In genomic region chr6:43295908-43296307, GRCm38 (mm10) we compare ENCODE assay signal across 14 mouse cellular contexts. TPM values are rescaled to one million over a fixed set of nuclear protein-coding genes. Genes with fewer than 3 reads are reported as not detected.
A peak's percentile ranks its signal among the peaks of the same experiment; 100 is the strongest.
DNase-seq lines count a peak whose midpoint lies in the region; ATAC-seq and TF ChIP-seq lines count a peak whose summit lies in the region.
"Had no signal": no experiment of that assay in that cellular context is flagged by ENCODE, and none has a peak within 500 bp of the region (broad histone marks: within the 10 kb centered on the region; RNA-seq: fewer than 3 reads in every experiment).

No protein-coding gene starts in this region.

- no peak overlapping the region for H3K4me2 ChIP-seq in intestine, embryonic 15.5 days (replicated peaks)
- H3K4me2 ChIP-seq in intestine, postnatal 0 days (replicated peaks; ENCODE audit: low read depth), result no peak overlapping the region
- no peak overlapping the region for H3K4me2 ChIP-seq in midbrain, postnatal 0 days (ENCODE audit: low read depth, low read length, poor library complexity, severe bottlenecking)
- no peak overlapping the region for H3K4me2 ChIP-seq in midbrain, embryonic 13.5 days (replicated peaks)
- H3K4me2 ChIP-seq: embryonic facial prominence, embryonic 12.5 days; midbrain, embryonic 11.5 days had no signal

- H3K9me3 ChIP-seq in intestine, embryonic 15.5 days, result no peaks in the 10 kb centered on the region
- no peaks in the 10 kb centered on the region for H3K9me3 ChIP-seq in intestine, postnatal 0 days (ENCODE audit: control insufficient read depth)
- no peaks in the 10 kb centered on the region for H3K9me3 ChIP-seq in midbrain, postnatal 0 days (ENCODE audit: low read length)
- no peaks in the 10 kb centered on the region for H3K9me3 ChIP-seq in midbrain, embryonic 13.5 days
- H3K9me3 ChIP-seq: embryonic facial prominence, embryonic 12.5 days had no signal

- no peaks in the 10 kb centered on the region for H3K36me3 ChIP-seq in intestine, embryonic 15.5 days
- H3K36me3 ChIP-seq in intestine, postnatal 0 days (ENCODE audit: control insufficient read depth, insufficient read depth), result no peaks in the 10 kb centered on the region
- H3K36me3 ChIP-seq in midbrain, postnatal 0 days (ENCODE audit: insufficient read depth, low read length), result no peaks in the 10 kb centered on the region
- no peaks in the 10 kb centered on the region for H3K36me3 ChIP-seq in midbrain, embryonic 13.5 days
- H3K36me3 ChIP-seq: embryonic facial prominence, embryonic 12.5 days had no signal

- ATAC-seq in cerebellum, adult (ENCODE audit: insufficient number of reproducible peaks, low FRiP score, low TSS enrichment), result peak; percentile 74
- ATAC-seq in intestine, embryonic 15.5 days, result 0 out of 2 replicates have a peak, but pooled peaks have one; percentile 3
- no peak for ATAC-seq in intestine, postnatal 0 days
- ATAC-seq in midbrain, postnatal 0 days (ENCODE audit: low FRiP score), result no peak
- no peak for ATAC-seq in midbrain, embryonic 13.5 days
- peak; percentile 52 for ATAC-seq in megakaryocyte progenitor cell, adult 5-6 weeks (replicated peaks; ENCODE audit: poor library complexity)

- no peak overlapping the region for H3K9ac ChIP-seq in intestine, embryonic 15.5 days
- H3K9ac ChIP-seq in intestine, postnatal 0 days (ENCODE audit: low read depth, low read length), result no peak overlapping the region
- no peak overlapping the region for H3K9ac ChIP-seq in midbrain, postnatal 0 days (replicated peaks; ENCODE audit: low read length, poor library complexity, severe bottlenecking)
- no peak overlapping the region for H3K9ac ChIP-seq in midbrain, embryonic 13.5 days (replicated peaks)
- H3K9ac ChIP-seq: embryonic facial prominence, embryonic 12.5 days had no signal

- H3K4me1 ChIP-seq in intestine, embryonic 15.5 days (replicated peaks), result peaks cover 13% of the 10 kb centered on the region
- peaks cover 6% of the 10 kb centered on the region; the same call in 1 of the 2 replicates for H3K4me1 ChIP-seq in intestine, postnatal 0 days (replicated peaks; ENCODE audit: control insufficient read depth, insufficient read depth, low read length)
- peaks cover 5% of the 10 kb centered on the region for H3K4me1 ChIP-seq in midbrain, postnatal 0 days (ENCODE audit: insufficient read depth, low read length)
- peaks cover 11% of the 10 kb centered on the region; the same call in 1 of the 2 replicates for H3K4me1 ChIP-seq in midbrain, embryonic 13.5 days (replicated peaks)

- no peak overlapping the region; the same call in 1 of the 2 replicates for H3K27ac ChIP-seq in intestine, embryonic 15.5 days
- H3K27ac ChIP-seq in intestine, postnatal 0 days (ENCODE audit: low read depth, low read length), result no peak overlapping the region
- no peak overlapping the region for H3K27ac ChIP-seq in midbrain, postnatal 0 days (ENCODE audit: low read depth, low read length)
- H3K27ac ChIP-seq in midbrain, embryonic 13.5 days, result no peak overlapping the region
- H3K27ac ChIP-seq: embryonic facial prominence, embryonic 12.5 days had no signal

- WGBS in intestine, embryonic 15.5 days, result 23% methylated on average over 5 of the region's 5 CpGs
- WGBS in intestine, postnatal 0 days, result 25% methylated on average over 5 of the region's 5 CpGs
- 48% methylated on average over 5 of the region's 5 CpGs for WGBS in midbrain, postnatal 0 days
- 50% methylated on average over 5 of the region's 5 CpGs for WGBS in midbrain, embryonic 13.5 days

- no peak for DNase-seq in cerebellum, adult 8-10 months
- DNase-seq in midbrain, postnatal 0 days (ENCODE audit: low spot score), result peak; percentile 27
- no peak for DNase-seq in adrenal gland, adult 2 months
- DNase-seq: adrenal gland, postnatal 10 days had no signal

- H3K27me3 ChIP-seq in intestine, embryonic 15.5 days (replicated peaks), result no peaks in the 10 kb centered on the region
- no peaks in the 10 kb centered on the region for H3K27me3 ChIP-seq in intestine, postnatal 0 days (replicated peaks; ENCODE audit: control insufficient read depth, insufficient read depth, low read length)
- H3K27me3 ChIP-seq in midbrain, postnatal 0 days (ENCODE audit: insufficient read depth, low read length), result no peaks in the 10 kb centered on the region
- no peaks in the 10 kb centered on the region for H3K27me3 ChIP-seq in midbrain, embryonic 13.5 days
- H3K27me3 ChIP-seq: embryonic facial prominence, embryonic 12.5 days had no signal

- TF ChIP-seq CTCF in intestine, postnatal 0 days (IDR thresholded peaks at IDR 0.05; ENCODE audit: low read depth), result no peak
- no peak for TF ChIP-seq CTCF in midbrain, postnatal 0 days (IDR thresholded peaks at IDR 0.05)

- no peak overlapping the region for H3K4me3 ChIP-seq in intestine, embryonic 15.5 days (replicated peaks)
- H3K4me3 ChIP-seq in intestine, postnatal 0 days (ENCODE audit: low read depth, low read length), result no peak overlapping the region
- H3K4me3 ChIP-seq in midbrain, postnatal 0 days (ENCODE audit: low read depth, low read length), result no peak overlapping the region
- no peak overlapping the region for H3K4me3 ChIP-seq in midbrain, embryonic 13.5 days (replicated peaks)
- H3K4me3 ChIP-seq: embryonic facial prominence, embryonic 12.5 days had no signal

RNA-seq across cellular contexts. Expression of gene Nobox, which starts 13.4 kb away (rescaled TPM):
- polyA plus RNA-seq in intestine, embryonic 15.5 days (2015; fragmentation: Nextera tagmentation; extraction: Ambion mirVana), result not detected in 2 replicates
- polyA plus RNA-seq in intestine, postnatal 0 days (2015; fragmentation: Nextera tagmentation; extraction: Ambion mirVana), result not detected in 2 replicates
- not detected in 2 replicates for total RNA-seq in midbrain, postnatal 0 days (2014; rRNA removed)
- polyA plus RNA-seq in midbrain, postnatal 0 days (2015; fragmentation: Nextera tagmentation; extraction: Ambion mirVana), result not detected in 2 replicates
- not detected in 2 replicates for polyA plus RNA-seq in midbrain, embryonic 13.5 days (2015; fragmentation: Nextera tagmentation; extraction: Ambion mirVana)
- total RNA-seq in megakaryocyte progenitor cell, adult 5-6 weeks (2015), result not detected in 2 replicates
- total RNA-seq in megakaryocyte progenitor cell, adult 5-6 weeks (2017), result not detected in 2 replicates
- total RNA-seq in adrenal gland, adult 2 months (2021), result not detected
- polyA plus RNA-seq in adrenal gland, adult 2 months (2012; rRNA removed), result 0.11 TPM in 1 of 2 replicates, not detected in the other
- total RNA-seq: adrenal gland, postnatal 10 days; gastrocnemius, adult 8-10 months; left cerebral cortex, adult 8-10 months had no signal
- polyA plus RNA-seq: embryonic facial prominence, embryonic 12.5 days; intestine, embryonic 14.5 days; midbrain, embryonic 11.5 days had no signal

RNA-seq across cellular contexts. Expression of gene Arhgef5, which starts 30.5 kb away (rescaled TPM):
- 18.4 and 19.2 TPM in 2 replicates for polyA plus RNA-seq in intestine, embryonic 15.5 days (2015; fragmentation: Nextera tagmentation; extraction: Ambion mirVana)
- polyA plus RNA-seq in intestine, postnatal 0 days (2015; fragmentation: Nextera tagmentation; extraction: Ambion mirVana), result 20.4 and 23.2 TPM in 2 replicates
- 4.1 and 8.2 TPM in 2 replicates for total RNA-seq in midbrain, postnatal 0 days (2014; rRNA removed)
- 1.9 TPM in 2 replicates for polyA plus RNA-seq in midbrain, postnatal 0 days (2015; fragmentation: Nextera tagmentation; extraction: Ambion mirVana)
- polyA plus RNA-seq in midbrain, embryonic 13.5 days (2015; fragmentation: Nextera tagmentation; extraction: Ambion mirVana), result 1.8 and 2.0 TPM in 2 replicates
- total RNA-seq in megakaryocyte progenitor cell, adult 5-6 weeks (2015), result 1.4 and 1.8 TPM in 2 replicates
- 1.5 and 2.5 TPM in 2 replicates for total RNA-seq in megakaryocyte progenitor cell, adult 5-6 weeks (2017)
- total RNA-seq in adrenal gland, adult 2 months (2021), result 10 to 100 TPM; 17.0 to 18.2 TPM
- polyA plus RNA-seq in adrenal gland, adult 2 months (2012; rRNA removed), result 6.7 and 7.8 TPM in 2 replicates

Comparison
In these comparisons a context has a peak if more than half of its experiments do, and no peak if none do; other contexts are left out.
1. ATAC-seq: peak in cerebellum, adult (single experiment), intestine, embryonic 15.5 days (single experiment) and megakaryocyte progenitor cell, adult 5-6 weeks (single experiment); none in intestine, postnatal 0 days (single experiment), midbrain, postnatal 0 days (single experiment) and midbrain, embryonic 13.5 days (single experiment).